Mouse (Mus musculus) forebrain, postnatal 0 days (tissue): ENCODE measurements around the gene Mok. TPM values are rescaled to one million over a fixed set of nuclear protein-coding genes. Genes with fewer than 3 reads are reported as not detected.
A peak's percentile ranks its signal among the peaks of the same experiment; 100 is the strongest.

Experiments
- ATAC-seq: fragments of 200-750 bp; cut with Nextera tagmentation; 2 replicates; pipeline ENCODE4 v1.8.0; 2017; ENCODE audit warnings: mild to moderate bottlenecking, moderate library complexity
- DNase-seq: peaks from one replicate; pipeline ENCODE4 v3.0.0-alpha.2; 2015
- H3K27ac ChIP-seq: fragments of 300-500 bp; sonication (generic); 2 replicates; pipeline ENCODE4 v1.5.1; 2014; ENCODE audit warnings: low read depth, mild to moderate bottlenecking, antibody characterized with exemption, low read length, moderate library complexity, mixed read lengths
- H3K27me3 ChIP-seq: fragments of 300-500 bp; sonication (generic); 2 replicates; pipeline ENCODE4 v1.6.1; 2014; ENCODE audit warnings: mild to moderate bottlenecking, low read length, mixed read lengths; ENCODE audit not compliant: insufficient read depth
- H3K36me3 ChIP-seq: fragments of 300-500 bp; sonication (generic); 2 replicates; pipeline ENCODE4 v1.6.1; 2014; ENCODE audit warnings: mild to moderate bottlenecking, moderate library complexity; ENCODE audit not compliant: insufficient read depth
- H3K4me1 ChIP-seq: fragments of 300-500 bp; sonication (generic); 2 replicates; pipeline ENCODE4 v1.6.1; 2014; ENCODE audit warnings: antibody characterized with exemption; ENCODE audit not compliant: insufficient read depth
- H3K4me2 ChIP-seq: fragments of 300-500 bp; sonication (generic); 2 replicates; pipeline ENCODE4 v1.6.1; 2014; ENCODE audit warnings: low read depth, mild to moderate bottlenecking, moderate library complexity
- H3K4me3 ChIP-seq: fragments of 300-500 bp; sonication (generic); 2 replicates; pipeline ENCODE4 v1.5.1; 2014; ENCODE audit warnings: low read depth, low read length, mixed read lengths
- H3K9ac ChIP-seq: fragments of 300-500 bp; sonication (generic); 2 replicates; pipeline ENCODE4 v1.6.1; 2014; ENCODE audit warnings: mild to moderate bottlenecking
- H3K9me3 ChIP-seq: fragments of 300-500 bp; sonication (generic); 2 replicates; pipeline ENCODE4 v1.6.1; 2016; ENCODE audit warnings: low read length
- CTCF ChIP-seq: sonication (generic); IDR thresholded peaks from 2 replicates; pipeline ENCODE4 v1.5.1; 2016; ENCODE audit warnings: antibody characterized with exemption, control low read depth, low read depth
- WGBS: fragments of 180-500 bp; shearing (Covaris S2); extraction: QIAGEN DNeasy Blood & Tissue Kit; methylation state at CpG from one replicate; pipeline ENCODE4 v1.1.7; 2014; 5-methylcytosine and 5-hydroxymethylcytosine counted together
- polyA plus RNA-seq: library from polyadenylated mRNA; unstranded; fragments of >200 nt; fragmentation: Nextera tagmentation; extraction: Ambion mirVana; gene quantifications from 2 replicates; pipeline ENCODE4 v1.2.1, GENCODE M21; 2015
- total RNA-seq: library from RNA; depleted of rRNA; stranded (reverse); fragments of >200 nt; gene quantifications from 2 replicates; pipeline ENCODE4 v1.2.3, GENCODE M21; 2014

Mok gene
- total and polyA plus RNA-seq, 2 experiments from 2014 or later, result 20.5 to 20.6 TPM

DNA sequence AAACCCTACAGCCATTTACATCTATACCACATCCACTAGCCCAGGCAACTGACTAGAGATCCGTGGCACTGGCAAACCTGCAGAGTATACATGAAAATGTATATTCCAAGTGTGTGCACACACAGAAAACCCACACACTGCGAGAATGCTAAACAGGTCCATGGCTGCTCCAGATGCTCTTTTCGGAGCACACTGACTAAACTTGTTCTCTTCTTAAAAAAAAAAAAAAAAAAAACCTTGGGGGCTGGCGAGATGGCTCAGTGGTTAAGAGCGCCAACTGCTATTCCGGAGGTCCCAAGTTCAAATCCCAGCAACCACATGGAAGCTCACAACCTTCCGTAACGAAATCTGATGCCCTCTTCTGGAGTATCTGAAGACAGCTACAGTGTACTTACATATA is 2.9 kb downstream of the Mok start:
- DNase-seq (no peak), ATAC-seq (no peak)
- Histone ChIP-seq H3K36me3 (no peaks in the 10 kb centered on the region), H3K27me3 (no peaks in the 10 kb centered on the region), H3K4me1 (no peaks in the 10 kb centered on the region), H3K9ac (no peak overlapping the region), H3K27ac (no peak overlapping the region), H3K4me2 (no peak overlapping the region), H3K4me3 (no peak overlapping the region), H3K9me3 (no peaks in the 10 kb centered on the region)
- WGBS, result 66% methylated on average over 8 of the region's 8 CpGs
- TF ChIP-seq CTCF, result no peak

DNA sequence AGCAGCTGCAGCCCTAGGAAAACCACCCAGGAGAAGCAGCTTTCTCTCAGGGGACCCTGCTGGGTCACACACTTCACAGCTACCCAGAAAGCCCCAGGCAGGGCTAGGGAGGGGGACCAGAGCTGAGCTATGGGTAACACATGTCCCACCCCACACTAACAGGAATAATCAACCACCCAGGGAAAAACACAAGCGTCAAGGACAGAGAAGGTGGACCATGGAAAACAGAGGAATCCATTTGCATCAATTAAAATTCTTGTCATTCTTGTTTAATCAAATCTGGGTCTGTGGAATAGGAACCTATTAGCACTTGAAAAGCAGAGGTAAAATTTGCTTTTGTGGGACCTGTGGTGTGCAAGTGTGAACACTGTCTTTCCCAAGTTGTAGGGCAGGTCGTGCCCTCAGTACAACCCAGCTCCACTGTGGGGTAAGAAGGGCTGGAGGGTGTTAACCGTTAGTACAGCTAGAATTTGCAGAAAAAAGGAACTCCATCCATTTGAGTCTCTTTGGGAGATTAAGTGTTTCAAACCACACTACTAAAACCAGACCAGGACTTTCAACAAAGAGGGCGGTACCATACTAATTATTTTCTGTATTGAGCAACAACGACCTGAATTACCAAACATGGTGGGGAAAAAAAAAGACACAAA is 3.4 kb downstream of the Mok start:
- no peaks in the 10 kb centered on the region for H3K9me3 ChIP-seq
- no peaks in the 10 kb centered on the region for H3K27me3 ChIP-seq
- no peaks in the 10 kb centered on the region for H3K4me1 ChIP-seq
- no peak overlapping the region for H3K4me3 ChIP-seq
- H3K27ac ChIP-seq, result peak overlapping the region; percentile 54; the same call in 1 of the 2 replicates
- peak; percentile 57 for ATAC-seq
- peak; percentile 11 for DNase-seq
- WGBS, result 8% methylated on average over 5 of the region's 5 CpGs
- H3K9ac ChIP-seq, result no peak overlapping the region
- no peak for TF ChIP-seq CTCF
- peak overlapping the region; percentile 9; the same call in 1 of the 2 replicates for H3K4me2 ChIP-seq
- no peaks in the 10 kb centered on the region for H3K36me3 ChIP-seq

DNA sequence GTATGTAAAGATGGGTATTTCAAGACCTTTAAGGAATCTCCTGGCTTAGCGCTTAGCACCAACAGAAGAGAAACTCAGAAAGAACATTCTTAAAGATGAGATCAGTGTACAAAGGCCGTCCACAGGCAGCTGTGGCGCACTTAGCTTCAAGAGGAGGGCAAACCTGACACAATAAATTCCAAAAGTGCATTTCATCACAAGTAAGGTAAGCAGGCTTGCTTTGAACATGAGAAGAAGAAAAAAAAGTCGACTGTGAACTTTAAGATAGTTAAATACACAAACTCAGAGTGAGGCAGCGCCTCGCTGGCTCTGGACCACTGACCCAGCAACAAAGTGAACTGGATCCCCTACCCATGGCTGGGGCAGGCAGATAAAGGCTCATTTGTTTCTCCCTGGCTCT is 4.0 kb downstream of the Mok start:
- no peak for TF ChIP-seq CTCF
- Histone ChIP-seq H3K9me3 (no peaks in the 10 kb centered on the region), H3K9ac (no peak overlapping the region), H3K36me3 (no peaks in the 10 kb centered on the region), H3K27me3 (no peaks in the 10 kb centered on the region), H3K27ac (peak overlapping the region; percentile 54; the same call in 1 of the 2 replicates), H3K4me1 (no peaks in the 10 kb centered on the region), H3K4me3 (no peak overlapping the region), H3K4me2 (peak overlapping the region; percentile 9; the same call in 1 of the 2 replicates)
- DNase-seq (no peak), ATAC-seq (no peak; the same call in 1 of the 2 replicates)
- 25% methylated on average over 6 of the region's 6 CpGs for WGBS

GRCm38 (mm10) chr12:110835182-110835581 is 5.6 kb downstream of the Mok start:
- 96% methylated on average over 3 of the region's 3 CpGs for WGBS
- no peak for DNase-seq

DNA sequence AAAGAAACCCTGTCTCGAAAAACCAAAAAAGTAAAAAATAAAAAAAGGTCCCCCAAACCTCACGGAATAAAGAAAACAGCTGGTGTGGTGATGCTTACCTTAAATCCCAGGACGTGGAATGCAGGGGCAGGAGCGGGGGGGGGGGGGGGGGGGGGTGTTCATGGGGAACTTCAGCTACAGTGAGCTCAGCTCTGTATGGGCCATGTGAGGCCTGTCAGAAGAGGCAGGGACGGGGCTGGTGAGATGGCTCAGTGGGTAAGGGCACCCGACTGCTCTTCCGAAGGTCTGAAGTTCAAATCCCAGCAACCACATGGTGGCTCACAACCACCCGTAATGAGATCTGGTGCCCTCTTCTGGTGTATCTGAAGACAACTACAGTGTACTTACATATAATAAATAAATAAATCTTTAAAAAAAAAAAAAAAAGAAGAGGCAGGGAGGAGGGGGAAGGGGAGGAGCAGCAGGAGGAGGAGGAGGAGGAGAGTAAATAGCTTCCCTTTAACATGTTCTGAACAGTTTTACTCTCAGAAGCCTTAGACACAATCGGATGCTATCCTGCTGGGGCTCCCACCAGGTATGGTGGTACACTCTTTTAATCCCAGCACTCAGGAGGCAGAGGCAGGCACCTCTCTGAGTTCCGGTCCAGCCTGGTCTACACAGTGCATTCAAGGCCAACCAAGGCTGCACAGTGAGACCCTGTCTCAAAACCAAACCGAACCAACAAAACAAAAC is 10.3 kb downstream of the Mok start:
- ATAC-seq (no peak), DNase-seq (no peak)
- Histone ChIP-seq H3K4me1 (no peaks in the 10 kb centered on the region), H3K9ac (no peak overlapping the region), H3K4me2 (no peak overlapping the region), H3K36me3 (0 out of 2 replicates have a peak, but pooled peaks cover 2% of the 10 kb centered on the region), H3K4me3 (no peak overlapping the region), H3K27me3 (no peaks in the 10 kb centered on the region), H3K9me3 (no peaks in the 10 kb centered on the region), H3K27ac (no peak overlapping the region)
- whole genome bisulfite sequencing, result 89% methylated on average over 10 of the region's 11 CpGs
- TF ChIP-seq CTCF, result no peak

More at GRCm38 (mm10) chr12:110835182-110835581, 5.6 kb downstream of the Mok start:
- Histone ChIP-seq H3K4me3 (no peak overlapping the region), H3K27ac (no peak overlapping the region), H3K4me1 (no peaks in the 10 kb centered on the region), H3K9me3 (no peaks in the 10 kb centered on the region), H3K36me3 (no peaks in the 10 kb centered on the region), H3K27me3 (no peaks in the 10 kb centered on the region), H3K4me2 (no peak overlapping the region), H3K9ac (no peak overlapping the region)
- ATAC-seq, result no peak
- TF ChIP-seq CTCF, result no peak

GRCm38 (mm10) chr12:110828908-110829307 is 11.8 kb downstream of the Mok start:
- Histone ChIP-seq H3K27ac (no peak overlapping the region), H3K27me3 (no peaks in the 10 kb centered on the region), H3K9ac (no peak overlapping the region), H3K36me3 (0 out of 2 replicates have a peak, but pooled peaks cover 2% of the 10 kb centered on the region), H3K9me3 (no peaks in the 10 kb centered on the region), H3K4me1 (no peaks in the 10 kb centered on the region), H3K4me2 (no peak overlapping the region), H3K4me3 (no peak overlapping the region)
- ATAC-seq, result no peak
- no peak for DNase-seq
- 97% methylated on average over 4 of the region's 4 CpGs for WGBS
- no peak for TF ChIP-seq CTCF

DNA sequence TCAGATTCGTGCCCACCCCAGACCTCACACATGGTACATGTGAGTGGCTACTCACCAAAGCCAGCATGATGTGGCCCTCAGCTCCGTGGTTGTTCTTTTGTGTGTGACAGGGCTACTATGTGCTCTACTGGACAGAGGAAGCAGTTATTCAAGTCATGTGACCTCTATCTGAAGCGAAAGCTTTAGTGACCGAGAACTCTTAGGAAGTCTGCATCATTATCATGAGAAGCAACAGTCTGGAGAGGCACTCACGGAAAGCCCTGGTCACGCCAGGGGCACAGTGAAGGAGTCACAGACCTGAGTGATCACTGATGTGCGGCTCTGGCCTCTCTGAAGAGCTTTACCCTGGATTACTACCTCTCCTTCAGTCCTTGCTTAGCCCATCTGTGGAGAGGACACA is 18.4 kb downstream of the Mok start:
- DNase-seq (no peak), ATAC-seq (no peak)
- no peak overlapping the region for H3K27ac ChIP-seq
- H3K4me2 ChIP-seq, result no peak overlapping the region
- H3K4me3 ChIP-seq, result no peak overlapping the region
- no peak overlapping the region for H3K9ac ChIP-seq
- H3K27me3 ChIP-seq, result no peaks in the 10 kb centered on the region
- no peaks in the 10 kb centered on the region for H3K4me1 ChIP-seq
- no peak for TF ChIP-seq CTCF
- 88% methylated on average over 7 of the region's 7 CpGs for WGBS
- peaks cover 2% of the 10 kb centered on the region; the same call in 1 of the 2 replicates for H3K36me3 ChIP-seq
- H3K9me3 ChIP-seq, result no peaks in the 10 kb centered on the region
